Mouse (Mus musculus): ENCODE measurements around the gene Cd300ld2.
"Not testable (repeated sequence)": the region's sequence is repeated elsewhere in the genome, so short reads cannot be mapped to it uniquely, and the experiment has no call there.

Cd300ld2 gene

DNA sequence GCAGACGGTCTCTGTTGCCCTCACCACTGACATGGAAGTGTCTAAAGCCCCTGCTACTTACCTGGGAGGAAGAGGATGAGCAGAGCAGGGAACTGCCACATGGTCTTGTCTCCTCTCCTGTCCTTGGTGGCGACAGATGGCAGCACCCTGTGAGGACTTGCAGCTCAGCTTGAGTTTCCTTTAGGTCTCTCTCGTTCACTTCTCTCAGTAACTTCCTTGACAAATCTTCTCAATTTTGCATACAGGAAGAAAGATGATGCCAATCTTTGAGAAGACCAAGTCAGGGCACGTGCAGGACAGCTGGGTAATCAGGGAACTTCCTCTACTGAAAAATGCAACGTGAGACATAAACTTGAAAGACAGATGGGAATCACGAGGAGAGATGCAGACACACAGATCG, at the start of gene Cd300ld2:
Gene Cd300ld2 (minus strand): TSS at position 101 of the 400 bp plus-strand sequence.
- not testable (repeated sequence) for DNase-seq (ENCODE audit: low spot score in 2 of 2)

DNA sequence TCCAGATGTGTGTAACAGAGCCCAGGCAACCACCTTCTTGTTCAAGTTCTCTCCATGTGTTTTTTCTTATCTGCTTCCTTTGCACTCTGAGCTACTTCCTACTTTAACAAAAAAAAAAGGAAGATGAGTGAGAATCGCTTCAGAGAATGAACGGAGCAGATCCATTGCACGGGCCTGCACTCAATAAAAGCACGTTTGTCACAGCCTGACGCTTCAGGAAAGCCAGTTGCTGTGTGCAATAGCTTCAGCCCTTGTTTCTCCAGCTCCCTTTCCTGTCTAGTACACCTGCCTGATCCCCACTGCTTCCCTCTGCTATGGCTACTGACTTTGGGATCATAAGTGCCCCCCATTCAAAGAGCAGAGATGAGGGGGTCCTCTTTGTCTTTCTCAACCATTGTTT, 46.1 kb upstream of the Cd300ld2 start, which contains the start of gene Cd300e:
Gene Cd300e (minus strand): TSS at position 101 of the 400 bp plus-strand sequence.
- no peak for DNase-seq (ENCODE audit: low spot score in 2 of 2)

DNA sequence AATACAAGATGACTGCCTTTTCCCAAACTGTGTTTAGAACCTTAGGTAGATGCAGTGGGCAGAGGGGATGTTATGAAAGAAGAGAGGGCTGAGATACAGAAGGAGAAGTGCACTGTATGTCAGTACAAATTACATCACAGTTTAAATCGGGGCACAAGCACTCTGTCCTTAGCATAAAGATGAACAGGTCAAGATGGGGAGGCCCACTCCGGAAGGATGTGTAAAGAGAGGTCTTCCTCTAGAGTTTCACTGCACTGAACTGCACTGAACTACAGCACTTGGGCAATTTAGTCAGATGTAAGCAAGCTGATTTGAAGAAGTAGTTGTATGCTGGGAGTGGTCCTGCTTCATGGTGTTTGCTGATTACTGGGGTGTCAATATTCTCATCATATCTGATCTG, 43.8 kb upstream of the Cd300ld2 start:
- no peak for DNase-seq (ENCODE audit: low spot score in 2 of 2)

DNA sequence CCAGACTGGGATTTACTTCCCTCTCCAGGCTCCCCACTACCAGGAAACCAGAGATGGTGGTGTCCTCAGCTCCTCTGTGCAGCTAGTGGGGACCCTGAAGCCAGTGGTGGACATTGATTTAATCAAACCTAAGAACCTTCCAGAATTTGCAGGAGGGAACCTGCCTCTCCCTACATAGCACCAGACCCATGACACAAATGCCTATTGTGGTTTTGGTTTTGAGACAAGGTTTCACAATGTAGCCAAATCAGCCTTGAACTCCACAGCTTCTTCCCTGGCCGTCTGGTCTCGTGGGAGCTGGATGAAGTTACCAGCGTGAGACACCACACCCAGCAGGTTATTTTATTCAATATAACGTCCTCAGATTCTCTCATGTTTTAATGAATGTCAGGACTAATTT, 42.7 kb upstream of the Cd300ld2 start:
- no peak for DNase-seq (ENCODE audit: low spot score in 2 of 2)

DNA sequence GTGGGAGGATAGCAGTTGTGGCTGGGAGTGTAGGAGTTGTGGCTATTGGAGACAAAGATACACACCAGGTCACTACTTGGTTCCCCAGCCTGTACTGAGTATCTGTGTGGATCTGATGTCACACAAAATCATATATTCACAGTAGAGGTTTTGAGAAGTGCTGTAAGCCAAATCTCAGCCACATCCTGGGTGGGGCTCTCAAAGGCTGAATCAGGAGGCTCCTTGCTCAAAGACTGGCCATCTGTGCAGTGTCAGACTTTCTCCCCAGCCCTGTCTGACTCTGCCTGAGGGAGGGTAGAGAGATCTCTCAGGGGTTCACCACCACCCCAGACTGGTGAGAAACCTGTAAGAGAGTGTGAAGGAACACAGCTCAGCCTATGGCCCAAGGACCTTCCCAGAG, 38.5 kb upstream of the Cd300ld2 start:
- DNase-seq (ENCODE audit: low spot score in 2 of 2): no peak

DNA sequence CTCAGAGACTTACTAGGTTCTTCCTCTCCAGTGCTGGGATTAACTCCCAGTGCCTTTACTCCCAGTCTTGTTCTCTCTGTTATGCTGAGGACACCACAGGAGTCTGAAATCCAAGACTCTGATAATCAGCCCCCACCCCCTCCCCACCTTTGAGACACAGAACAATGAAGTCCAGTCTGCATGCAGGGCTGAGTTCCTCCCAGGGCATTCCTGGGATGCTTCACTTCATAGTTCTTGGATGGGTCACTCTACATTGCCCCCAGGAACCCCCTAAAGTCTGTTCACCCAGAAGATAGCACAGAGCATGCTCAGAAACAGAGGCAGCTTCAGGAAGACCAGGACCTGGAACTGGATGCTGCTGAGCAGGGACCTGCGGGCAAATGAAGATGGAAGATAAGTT, 37.0 kb upstream of the Cd300ld2 start:
- no peak for DNase-seq (ENCODE audit: low spot score in 2 of 2)

DNA sequence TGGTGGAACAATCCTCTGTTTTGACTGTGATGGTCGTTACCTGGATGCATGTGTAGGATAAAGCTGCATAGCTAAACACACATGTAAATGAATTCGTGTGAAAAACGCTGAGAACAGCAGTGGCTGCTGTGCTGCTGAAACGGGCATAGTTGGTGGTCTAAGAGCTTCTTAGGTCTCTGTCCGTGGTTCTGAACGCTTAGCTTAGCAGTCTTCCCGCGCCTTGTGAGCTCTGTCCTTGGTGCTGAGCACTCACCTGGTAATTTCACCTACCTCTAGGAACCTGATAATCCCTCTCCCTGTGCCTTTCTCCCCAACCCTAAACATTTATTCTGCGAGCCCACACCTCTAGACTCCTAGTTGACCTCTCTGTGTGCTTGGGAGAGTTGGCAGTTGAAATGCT, 36.2 kb upstream of the Cd300ld2 start:
- no peak for DNase-seq (ENCODE audit: low spot score in 2 of 2)

DNA sequence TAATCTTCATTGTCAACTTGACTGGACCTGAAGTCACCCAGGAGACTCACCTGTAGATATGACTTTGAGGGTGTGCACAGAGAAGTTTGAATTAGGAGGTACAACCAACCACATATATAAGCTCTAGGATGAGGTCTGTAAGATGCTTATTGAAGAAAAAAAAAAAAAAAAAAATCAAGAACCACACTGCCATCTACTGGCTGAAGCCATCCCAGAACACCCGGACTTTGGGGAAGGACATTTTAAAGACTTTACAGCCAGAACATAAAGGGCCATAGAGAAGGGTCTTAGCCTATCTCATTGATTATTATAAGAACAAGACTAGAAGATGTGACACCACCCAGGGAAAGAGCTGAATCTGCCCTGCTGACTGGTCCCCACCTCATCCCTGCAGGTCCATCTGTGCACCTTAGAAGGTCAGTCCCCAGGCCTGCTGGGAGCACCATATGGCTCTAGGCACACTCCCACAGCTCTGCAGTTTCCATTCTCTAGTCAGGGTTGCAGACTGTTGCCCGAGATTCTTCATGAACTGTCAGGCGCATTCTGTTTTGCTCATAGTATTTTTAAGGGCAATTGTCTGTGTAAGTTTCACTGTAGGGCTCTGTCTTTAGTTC, 33.4 kb upstream of the Cd300ld2 start:
- no peak for DNase-seq (ENCODE audit: low spot score in 2 of 2)

DNA sequence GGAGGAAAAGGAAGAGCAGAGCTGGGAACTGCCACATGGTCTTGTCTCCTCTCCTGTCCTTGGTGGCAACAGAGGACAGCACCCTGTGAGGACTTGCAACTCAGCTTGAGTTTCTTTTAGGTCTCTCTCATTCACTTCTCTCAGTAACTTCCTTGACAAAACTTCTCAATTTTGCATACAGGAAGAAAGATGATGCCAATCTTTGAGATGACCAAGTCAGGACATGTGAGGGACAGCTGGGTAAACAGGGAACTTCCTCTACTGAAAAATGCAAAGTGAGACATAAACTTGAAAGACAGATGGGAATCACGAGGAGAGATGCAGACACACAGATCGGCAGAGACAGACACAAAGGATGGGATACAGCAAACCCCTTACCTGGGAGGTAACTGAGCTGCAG, 32.3 kb upstream of the Cd300ld2 start, which contains the start of gene Cd300ld3:
Gene Cd300ld3 (minus strand): TSS at position 151 of the 400 bp plus-strand sequence.
- no peak for DNase-seq (ENCODE audit: low spot score in 2 of 2)

DNA sequence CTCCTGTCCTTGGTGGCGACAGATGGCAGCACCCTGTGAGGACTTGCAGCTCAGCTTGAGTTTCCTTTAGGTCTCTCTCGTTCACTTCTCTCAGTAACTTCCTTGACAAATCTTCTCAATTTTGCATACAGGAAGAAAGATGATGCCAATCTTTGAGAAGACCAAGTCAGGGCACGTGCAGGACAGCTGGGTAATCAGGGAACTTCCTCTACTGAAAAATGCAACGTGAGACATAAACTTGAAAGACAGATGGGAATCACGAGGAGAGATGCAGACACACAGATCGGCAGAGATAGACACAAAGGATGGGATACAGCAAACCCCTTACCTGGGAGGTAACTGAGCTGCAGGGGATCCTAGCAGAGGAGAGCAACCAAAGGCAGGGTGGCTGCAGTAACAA, 21.7 kb upstream of the Cd300ld2 start, which contains the start of gene Cd300ld5:
Gene Cd300ld5 (minus strand): TSS at position 101 of the 400 bp plus-strand sequence.
- DNase-seq (ENCODE audit: low spot score in 2 of 2): not testable (repeated sequence)

DNA sequence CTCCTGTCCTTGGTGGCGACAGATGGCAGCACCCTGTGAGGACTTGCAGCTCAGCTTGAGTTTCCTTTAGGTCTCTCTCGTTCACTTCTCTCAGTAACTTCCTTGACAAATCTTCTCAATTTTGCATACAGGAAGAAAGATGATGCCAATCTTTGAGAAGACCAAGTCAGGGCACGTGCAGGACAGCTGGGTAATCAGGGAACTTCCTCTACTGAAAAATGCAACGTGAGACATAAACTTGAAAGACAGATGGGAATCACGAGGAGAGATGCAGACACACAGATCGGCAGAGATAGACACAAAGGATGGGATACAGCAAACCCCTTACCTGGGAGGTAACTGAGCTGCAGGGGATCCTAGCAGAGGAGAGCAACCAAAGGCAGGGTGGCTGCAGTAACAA, 10.9 kb upstream of the Cd300ld2 start, which contains the start of gene Cd300ld4:
Gene Cd300ld4 (minus strand): TSS at position 101 of the 400 bp plus-strand sequence.
- DNase-seq (ENCODE audit: low spot score in 2 of 2): not testable (repeated sequence)

DNA sequence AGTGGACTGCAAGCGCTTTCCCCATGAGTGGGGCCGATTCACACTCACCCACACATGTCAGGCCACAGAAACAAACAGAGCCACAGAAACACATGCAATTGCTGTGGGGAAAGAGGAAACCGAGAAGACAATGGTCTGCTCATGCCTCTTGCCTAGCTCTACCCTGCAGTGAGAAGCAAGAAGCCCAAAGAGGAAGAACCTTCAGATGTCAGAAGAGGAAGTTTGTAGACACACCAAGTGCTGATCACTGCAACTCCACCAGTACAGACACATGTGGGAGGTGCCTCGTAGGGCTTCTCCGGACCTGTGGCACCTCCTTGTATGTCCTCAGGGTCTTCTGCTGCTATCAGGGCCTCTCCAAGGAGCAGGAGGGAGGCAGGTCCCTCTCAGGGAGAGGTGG, 11.9 kb downstream of the Cd300ld2 start:
- peak; percentile 27 to 33 for DNase-seq (ENCODE audit: low spot score in 2 of 2)

DNA sequence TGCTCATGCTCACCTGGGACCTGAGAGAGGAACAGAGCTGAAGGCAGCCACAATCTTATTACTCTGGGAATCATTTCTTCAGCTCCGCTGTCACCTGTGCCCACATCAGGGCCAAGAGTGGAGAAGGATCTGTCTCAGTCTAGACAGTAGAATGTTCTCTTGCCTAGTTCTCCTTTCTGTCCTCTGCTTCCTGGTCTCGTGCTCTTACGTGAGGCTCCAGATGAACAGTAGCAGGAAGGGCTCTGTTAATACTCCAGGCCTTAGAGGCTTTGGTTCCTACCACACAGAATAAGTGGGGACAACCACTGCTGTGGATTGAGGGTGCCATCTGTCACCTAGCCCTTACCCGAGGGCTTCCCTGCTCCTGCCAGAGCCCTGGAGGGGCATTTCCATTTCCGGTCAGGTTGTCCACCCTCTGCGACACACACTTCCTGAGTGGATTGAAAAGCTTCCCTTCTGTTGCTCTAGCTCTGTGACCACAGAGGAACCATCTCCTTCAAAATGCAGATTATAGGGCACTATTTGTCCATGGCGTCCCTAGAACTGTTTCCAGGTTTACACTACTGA, 14.4 kb downstream of the Cd300ld2 start, which contains the start of gene Cd300c2:
Gene Cd300c2 (minus strand): TSS at position 407 of the 567 bp plus-strand sequence.
- DNase-seq (ENCODE audit: low spot score in 2 of 2): no peak

DNA sequence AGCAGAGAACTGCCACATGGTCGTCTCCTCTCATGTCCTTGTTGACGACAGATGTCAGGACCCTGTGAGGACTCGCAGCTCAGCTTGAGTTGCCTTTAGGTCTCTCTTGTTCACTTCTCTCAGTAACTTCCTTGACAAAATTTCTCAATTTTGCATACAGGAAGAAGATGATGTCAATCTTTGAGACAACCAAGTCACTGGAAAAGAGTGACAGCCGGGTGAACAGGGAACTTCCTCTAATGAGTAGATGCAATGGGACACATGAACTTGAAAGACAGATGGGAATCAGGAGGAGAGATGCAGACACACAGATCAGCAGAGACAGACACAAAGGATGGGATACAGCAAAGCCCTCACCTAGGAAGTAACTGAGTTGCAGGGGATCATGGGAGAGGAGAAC, 26.2 kb downstream of the Cd300ld2 start, which contains the start of gene Cd300ld:
Gene Cd300ld (minus strand): TSS at position 130 of the 400 bp plus-strand sequence.
- no peak for DNase-seq (ENCODE audit: low spot score in 2 of 2)

DNA sequence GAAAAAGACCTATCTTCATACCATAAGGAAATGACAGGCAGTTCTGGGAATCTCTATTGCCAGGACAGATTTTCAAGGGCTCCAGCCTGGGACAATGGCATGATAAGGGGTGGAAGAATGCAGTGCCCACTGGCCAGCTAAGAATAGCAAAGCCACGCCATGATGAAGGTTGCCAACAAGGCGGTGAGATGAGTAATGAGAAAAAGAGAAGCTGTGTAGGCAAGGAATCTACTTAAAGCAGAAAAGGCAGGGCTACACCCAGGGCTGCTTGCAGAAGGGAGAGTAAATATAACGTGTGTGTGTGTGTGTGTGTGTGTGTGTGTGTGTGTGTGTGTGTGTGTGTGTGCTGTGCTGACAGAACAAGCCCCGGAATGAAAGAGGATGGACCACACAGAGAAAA, 34.1 kb downstream of the Cd300ld2 start:
- DNase-seq (ENCODE audit: low spot score in 2 of 2): no peak

DNA sequence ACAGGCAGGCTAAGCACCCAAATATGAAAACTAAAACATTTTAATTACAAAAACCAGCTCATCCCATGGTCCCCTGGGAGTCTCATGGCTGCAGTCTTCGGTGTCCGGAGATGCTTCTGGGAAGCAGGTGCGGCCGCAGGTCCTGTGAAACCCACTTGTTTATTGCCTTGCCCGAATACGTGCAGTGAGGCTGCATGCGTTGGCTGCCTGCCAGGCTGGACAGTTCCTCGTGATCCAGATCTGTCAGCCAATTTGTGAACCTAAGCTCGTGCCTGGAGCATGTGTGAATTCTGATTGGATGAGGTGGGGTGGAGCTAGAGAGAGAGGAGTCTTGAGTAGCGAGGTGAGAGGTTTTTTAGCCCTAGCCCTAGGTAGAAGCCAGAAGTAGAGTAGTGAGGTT, 43.3 kb downstream of the Cd300ld2 start:
- DNase-seq (ENCODE audit: low spot score in 2 of 2): no peak

DNA sequence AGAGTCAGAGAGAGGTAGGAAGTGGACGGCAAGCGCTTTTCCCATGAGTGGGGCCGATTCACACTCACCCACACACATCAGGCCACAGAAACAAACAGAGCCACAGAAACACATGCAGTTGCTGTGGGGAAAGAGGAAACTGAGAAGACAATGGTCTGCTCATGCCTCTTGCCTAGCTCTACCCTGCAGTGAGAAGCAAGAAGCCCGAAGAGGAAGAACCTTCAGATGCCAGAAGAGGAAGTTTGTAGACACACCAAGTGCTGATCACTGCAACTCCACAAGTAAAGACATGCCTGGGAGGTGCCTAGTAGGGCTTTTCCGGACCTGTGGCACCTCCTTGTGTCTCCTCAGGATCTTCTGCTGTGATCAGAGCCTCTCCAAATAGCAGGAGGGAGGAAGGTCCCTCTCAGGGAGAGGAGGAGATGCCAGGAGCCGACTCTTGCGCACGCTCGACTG, 47.2 kb downstream of the Cd300ld2 start, which contains the start of gene Cd300c:
Gene Cd300c (minus strand): TSS at position 406 of the 456 bp plus-strand sequence.
- DNase-seq (ENCODE audit: low spot score in 2 of 2): peak; percentile 19 to 46

DNA sequence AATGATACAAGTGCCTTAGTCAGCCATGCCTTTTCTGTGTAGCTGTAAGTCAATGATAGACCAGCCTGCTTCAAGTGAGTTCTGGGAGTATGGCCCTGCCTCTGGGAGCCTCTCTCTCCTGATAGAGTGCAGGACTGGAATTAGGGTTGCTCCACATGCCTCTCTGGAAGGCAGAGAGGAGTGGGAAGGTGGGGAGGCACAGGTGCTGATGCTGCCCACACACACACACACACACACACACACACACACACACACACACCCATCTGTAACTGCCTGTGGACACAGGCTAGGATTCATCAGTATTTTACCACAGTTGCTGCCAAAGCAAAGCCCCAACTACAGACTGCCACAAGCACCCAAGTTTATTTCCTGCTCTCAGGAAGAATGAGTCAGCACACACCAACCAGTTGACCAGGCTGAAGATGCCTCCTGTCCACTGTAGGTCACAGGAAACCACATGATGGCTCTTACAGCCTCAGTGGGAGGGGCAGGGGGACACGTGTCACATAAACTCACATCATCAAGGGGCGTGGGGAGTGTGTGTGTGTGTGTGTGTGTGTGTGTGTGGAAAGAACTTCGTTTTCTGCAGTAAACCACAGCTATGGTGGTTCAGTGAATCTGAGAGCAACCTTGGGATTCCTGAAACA, 50.7 kb downstream of the Cd300ld2 start:
- DNase-seq (ENCODE audit: low spot score in 2 of 2): peak in 1 of 2 experiments; percentile 25

DNA sequence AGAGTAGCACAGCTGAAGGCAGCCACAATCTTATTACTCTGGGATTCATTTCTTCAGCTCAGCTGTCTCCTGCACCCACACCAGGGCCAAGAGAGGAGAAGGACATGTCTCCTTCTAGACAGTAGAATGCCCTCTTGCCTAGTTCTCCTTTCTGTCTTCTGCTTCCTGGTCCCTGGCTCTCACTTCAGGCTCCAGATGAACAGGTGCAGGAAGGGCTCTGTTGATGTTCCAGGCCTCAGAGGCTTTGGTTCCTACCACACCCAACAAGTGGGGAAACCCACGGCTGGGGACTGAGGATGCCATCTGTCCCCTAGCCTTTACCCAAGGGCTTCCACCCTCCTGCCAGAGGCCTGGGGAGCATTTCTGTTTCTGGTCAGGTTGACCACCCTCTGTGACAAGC, 55.6 kb downstream of the Cd300ld2 start:
- no peak for DNase-seq (ENCODE audit: low spot score in 2 of 2)

All from spleen, postnatal 36 days (tissue).